Mouse (Mus musculus): ENCODE results near the gene Acot13. TPM values are rescaled to one million over a fixed set of nuclear protein-coding genes. Genes with fewer than 3 reads are reported as not detected.

Acot13 gene
- total and polyA plus RNA-seq, 3 experiments: 365 to 456 (median 383) TPM

- Histone ChIP-seq H3K27ac (peak overlapping the region; percentile 96), H3K36me3 (ENCODE audit: control insufficient read depth, insufficient read depth, low read length) (peaks cover 19% of the 10 kb centered on the region), H3K27me3 (ENCODE audit: control insufficient read depth, insufficient read depth, low read length) (no peaks in the 10 kb centered on the region), H3K79me2 (replicated peaks; ENCODE audit: control insufficient read depth, insufficient read depth, low read length) (peaks cover 13% of the 10 kb centered on the region), H3K4me1 (ENCODE audit: control insufficient read depth, insufficient read depth, low read length) (peaks cover 4% of the 10 kb centered on the region), H3K9ac (ENCODE audit: low read depth, low read length) (peak overlapping the region; percentile 89), H3K4me3 (peak overlapping the region; percentile 73)
- peak; percentile 67 to 77 for DNase-seq
- WGBS: under 1% methylated on average over 31 of the region's 31 CpGs
- TF ChIP-seq CTCF (IDR thresholded peaks at IDR 0.05) (no peak), EP300 (IDR thresholded peaks at IDR 0.05; ENCODE audit: insufficient read depth, low read depth, low read length) (peak; percentile 58; the same call in 1 of the 2 replicates), POLR2A (IDR thresholded peaks at IDR 0.05; ENCODE audit: insufficient read depth, low read depth, low read length) (peak; percentile 42; the same call in 1 of the 2 replicates)
- intact Hi-C loops (cut with DNase I): loop anchor here (1.0 kb wide), 1 partner anchor 39 kb away; the partner anchor contains the start of gene Gmnn
Measured at GRCm38 (mm10) chr13:24799925-24800673, 31.2 kb downstream of the Acot13 start.

- TF ChIP-seq POLR2A (IDR thresholded peaks at IDR 0.05; ENCODE audit: insufficient read depth, low read depth, low read length): no peak
- no peak for TF ChIP-seq CTCF (IDR thresholded peaks at IDR 0.05)
- TF ChIP-seq EP300 (IDR thresholded peaks at IDR 0.05; ENCODE audit: insufficient read depth, low read depth, low read length): no peak
- Histone ChIP-seq H3K4me1 (ENCODE audit: control insufficient read depth, insufficient read depth, low read length) (peaks cover 3% of the 10 kb centered on the region), H3K27ac (peak overlapping the region; percentile 96), H3K36me3 (ENCODE audit: control insufficient read depth, insufficient read depth, low read length) (peaks cover 15% of the 10 kb centered on the region), H3K9ac (ENCODE audit: low read depth, low read length) (no peak overlapping the region), H3K79me2 (replicated peaks; ENCODE audit: control insufficient read depth, insufficient read depth, low read length) (peaks cover 11% of the 10 kb centered on the region), H3K27me3 (ENCODE audit: control insufficient read depth, insufficient read depth, low read length) (no peaks in the 10 kb centered on the region), H3K4me3 (peak overlapping the region; percentile 73; the same call in 1 of the 2 replicates)
- intact Hi-C loops (cut with DNase I): no loop called here
- 60% methylated on average over 5 of the region's 5 CpGs for WGBS
- DNase-seq: no peak
Measured at GRCm38 (mm10) chr13:24799378-24799777, 32.0 kb downstream of the Acot13 start.

GRCm38 (mm10) chr13:24798686-24799085 lies 32.7 kb downstream of the Acot13 start:
- WGBS: over 99% methylated on average over 4 of the region's 4 CpGs
- TF ChIP-seq EP300 (IDR thresholded peaks at IDR 0.05; ENCODE audit: insufficient read depth, low read depth, low read length) (no peak), CTCF (IDR thresholded peaks at IDR 0.05) (no peak), POLR2A (IDR thresholded peaks at IDR 0.05; ENCODE audit: insufficient read depth, low read depth, low read length) (no peak)

GRCm38 (mm10) chr13:24792411-24793045 lies 38.8 kb downstream of the Acot13 start:
- H3K4me3 ChIP-seq: no peak overlapping the region
- peak in 1 of 2 experiments; percentile 40 for DNase-seq
- H3K79me2 ChIP-seq (replicated peaks; ENCODE audit: control insufficient read depth, insufficient read depth, low read length): no peaks in the 10 kb centered on the region
- no peaks in the 10 kb centered on the region for H3K36me3 ChIP-seq (ENCODE audit: control insufficient read depth, insufficient read depth, low read length)
- H3K4me1 ChIP-seq (ENCODE audit: control insufficient read depth, insufficient read depth, low read length): peaks cover 1% of the 10 kb centered on the region; the same call in 1 of the 2 replicates
- intact Hi-C loops (cut with DNase I): no loop called here
- H3K9ac ChIP-seq (ENCODE audit: low read depth, low read length): no peak overlapping the region
- TF ChIP-seq CTCF (IDR thresholded peaks at IDR 0.05) (no peak), POLR2A (IDR thresholded peaks at IDR 0.05; ENCODE audit: insufficient read depth, low read depth, low read length) (no peak)
- 50% methylated on average over 9 of the region's 9 CpGs for WGBS
- H3K27me3 ChIP-seq (ENCODE audit: control insufficient read depth, insufficient read depth, low read length): no peaks in the 10 kb centered on the region
- no peak overlapping the region for H3K27ac ChIP-seq

More at GRCm38 (mm10) chr13:24798686-24799085, 32.7 kb downstream of the Acot13 start:
- no peak overlapping the region for H3K4me3 ChIP-seq
- H3K4me1 ChIP-seq (ENCODE audit: control insufficient read depth, insufficient read depth, low read length): peaks cover 2% of the 10 kb centered on the region; the same call in 1 of the 2 replicates
- no peak overlapping the region for H3K9ac ChIP-seq (ENCODE audit: low read depth, low read length)
- H3K27me3 ChIP-seq (ENCODE audit: control insufficient read depth, insufficient read depth, low read length): no peaks in the 10 kb centered on the region
- H3K79me2 ChIP-seq (replicated peaks; ENCODE audit: control insufficient read depth, insufficient read depth, low read length): peaks cover 11% of the 10 kb centered on the region
- no peak for DNase-seq
- intact Hi-C loops (cut with DNase I): no loop called here
- H3K27ac ChIP-seq: no peak overlapping the region; the same call in 1 of the 2 replicates
- H3K36me3 ChIP-seq (ENCODE audit: control insufficient read depth, insufficient read depth, low read length): peaks cover 10% of the 10 kb centered on the region

GRCm38 (mm10) chr13:24791349-24791748 lies 40.0 kb downstream of the Acot13 start:
- H3K27ac ChIP-seq: no peak overlapping the region
- H3K27me3 ChIP-seq (ENCODE audit: control insufficient read depth, insufficient read depth, low read length): no peaks in the 10 kb centered on the region
- intact Hi-C loops (cut with DNase I): no loop called here
- no peak overlapping the region for H3K4me3 ChIP-seq
- no peak overlapping the region for H3K9ac ChIP-seq (ENCODE audit: low read depth, low read length)
- TF ChIP-seq CTCF (IDR thresholded peaks at IDR 0.05) (no peak), EP300 (IDR thresholded peaks at IDR 0.05; ENCODE audit: insufficient read depth, low read depth, low read length) (peak; percentile 87; the same call in 1 of the 2 replicates), POLR2A (IDR thresholded peaks at IDR 0.05; ENCODE audit: insufficient read depth, low read depth, low read length) (no peak)
- no peaks in the 10 kb centered on the region for H3K79me2 ChIP-seq (replicated peaks; ENCODE audit: control insufficient read depth, insufficient read depth, low read length)
- peak in 1 of 2 experiments; percentile 72 for DNase-seq
- H3K36me3 ChIP-seq (ENCODE audit: control insufficient read depth, insufficient read depth, low read length): no peaks in the 10 kb centered on the region
- peaks cover 1% of the 10 kb centered on the region; the same call in 1 of the 2 replicates for H3K4me1 ChIP-seq (ENCODE audit: control insufficient read depth, insufficient read depth, low read length)
- 45% methylated on average over 2 of the region's 2 CpGs for WGBS

Data from heart, adult 2 months (tissue).